Mouse (Mus musculus): Measurements from ENCODE around the gene Unc5b.
"Not testable (repeated sequence)": the region's sequence is repeated elsewhere in the genome, so short reads cannot be mapped to it uniquely, and the experiment has no call there.

Unc5b gene

DNA sequence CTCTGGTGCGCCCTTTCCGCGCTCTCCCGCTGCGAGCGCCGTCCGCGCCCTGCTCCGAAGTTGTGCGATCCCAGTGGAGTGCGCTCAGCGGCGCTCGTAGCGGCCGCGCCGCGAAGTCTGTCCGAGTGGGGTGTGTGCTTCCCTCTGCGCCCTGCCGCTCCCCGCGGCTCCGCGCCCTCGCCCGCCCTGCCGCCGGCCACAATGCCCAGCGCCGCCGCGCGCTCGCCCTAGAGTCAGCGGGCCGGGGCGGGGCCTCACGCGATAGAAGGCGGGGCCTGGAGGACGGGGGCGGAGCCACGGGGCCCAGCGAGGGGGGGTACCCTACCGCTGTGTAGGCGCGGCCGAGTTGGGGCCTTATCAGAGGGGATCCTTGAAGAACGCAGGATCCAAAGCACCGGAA, at the start of gene Unc5b:
Unc5b (minus strand) TSS at position 203 of the 400 bp plus-strand sequence.
- DNase-seq (ENCODE audit: low spot score), result peak; percentile 24

DNA sequence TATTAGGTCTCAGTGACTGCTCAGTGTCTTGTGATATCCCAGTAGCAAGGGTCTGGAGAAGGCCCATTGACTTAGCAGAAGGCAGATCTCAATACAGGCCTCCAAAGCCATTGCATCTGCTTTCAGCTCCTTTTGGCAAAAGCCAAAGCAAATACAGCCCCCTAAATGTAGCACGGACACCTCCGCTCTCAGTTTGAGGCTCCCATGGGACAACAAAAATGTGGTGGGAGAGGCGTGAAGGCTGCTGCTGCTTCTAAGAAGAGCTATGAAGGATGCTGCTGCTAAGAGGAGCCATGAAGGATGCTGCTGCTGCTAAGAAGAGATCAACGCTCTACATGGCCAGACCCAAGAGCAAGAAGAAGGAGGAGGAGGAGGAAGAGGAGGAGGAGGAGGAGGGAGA, 48.4 kb upstream of the Unc5b start:
- no peak for DNase-seq (ENCODE audit: low spot score)

DNA sequence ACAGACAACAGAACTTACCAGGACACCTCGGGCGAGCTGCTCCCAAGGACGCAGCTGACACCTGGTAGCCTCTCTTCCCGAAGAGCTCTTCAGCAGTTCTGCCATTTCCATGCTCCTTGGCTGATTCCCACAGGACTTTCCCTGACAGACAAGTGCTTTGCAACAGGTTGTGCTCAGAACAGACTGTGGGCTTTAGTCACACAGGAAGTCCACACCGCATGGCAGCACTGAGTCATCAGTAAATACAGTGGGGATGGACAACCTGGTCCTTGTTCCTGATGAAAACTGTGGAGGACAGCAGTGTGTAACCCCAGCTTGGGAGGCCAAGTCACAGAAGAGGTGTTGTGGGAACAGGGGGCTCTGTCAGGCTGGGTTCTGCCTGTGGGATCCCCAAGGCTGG, 45.7 kb upstream of the Unc5b start:
- DNase-seq (ENCODE audit: low spot score), result no peak

DNA sequence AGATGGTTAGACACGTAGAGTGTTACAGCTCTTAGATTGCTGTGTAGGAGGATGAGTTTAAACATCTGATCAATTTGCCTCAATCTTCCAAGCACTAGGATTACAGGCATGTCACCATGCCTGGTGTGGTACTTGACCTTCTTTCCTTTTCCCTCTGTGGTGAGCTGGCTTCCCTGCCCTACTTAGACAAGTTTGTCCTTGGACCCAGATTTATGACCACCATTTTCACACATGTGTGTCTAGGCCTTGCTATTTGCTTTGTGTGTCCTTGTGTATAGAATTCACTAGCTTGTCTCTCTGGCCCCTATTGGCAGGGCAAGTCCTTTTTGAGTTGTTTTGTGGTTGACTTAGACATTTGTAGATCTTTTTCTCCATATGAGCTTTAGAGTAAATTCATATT, 43.6 kb upstream of the Unc5b start:
- DNase-seq (ENCODE audit: low spot score), result no peak

DNA sequence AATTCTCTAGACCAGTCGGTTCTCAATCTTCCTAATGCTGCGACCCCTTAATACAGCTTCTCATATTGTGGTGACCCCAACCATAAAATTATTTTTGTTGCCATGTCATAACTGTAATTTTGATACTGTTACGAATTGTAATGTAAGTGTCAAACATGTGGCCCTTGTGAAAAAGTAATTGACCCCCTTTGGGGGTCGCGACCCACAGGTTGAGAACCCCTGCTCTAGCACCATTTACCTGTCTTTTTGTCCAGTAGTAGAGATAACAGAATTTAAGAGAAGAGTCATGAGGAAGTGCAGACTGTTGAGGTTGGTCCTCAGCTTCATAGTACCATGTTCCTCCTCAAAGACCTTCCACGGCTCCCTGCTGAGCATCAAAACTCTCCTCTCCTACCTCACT, 31.9 kb upstream of the Unc5b start:
- no peak for DNase-seq (ENCODE audit: low spot score)

DNA sequence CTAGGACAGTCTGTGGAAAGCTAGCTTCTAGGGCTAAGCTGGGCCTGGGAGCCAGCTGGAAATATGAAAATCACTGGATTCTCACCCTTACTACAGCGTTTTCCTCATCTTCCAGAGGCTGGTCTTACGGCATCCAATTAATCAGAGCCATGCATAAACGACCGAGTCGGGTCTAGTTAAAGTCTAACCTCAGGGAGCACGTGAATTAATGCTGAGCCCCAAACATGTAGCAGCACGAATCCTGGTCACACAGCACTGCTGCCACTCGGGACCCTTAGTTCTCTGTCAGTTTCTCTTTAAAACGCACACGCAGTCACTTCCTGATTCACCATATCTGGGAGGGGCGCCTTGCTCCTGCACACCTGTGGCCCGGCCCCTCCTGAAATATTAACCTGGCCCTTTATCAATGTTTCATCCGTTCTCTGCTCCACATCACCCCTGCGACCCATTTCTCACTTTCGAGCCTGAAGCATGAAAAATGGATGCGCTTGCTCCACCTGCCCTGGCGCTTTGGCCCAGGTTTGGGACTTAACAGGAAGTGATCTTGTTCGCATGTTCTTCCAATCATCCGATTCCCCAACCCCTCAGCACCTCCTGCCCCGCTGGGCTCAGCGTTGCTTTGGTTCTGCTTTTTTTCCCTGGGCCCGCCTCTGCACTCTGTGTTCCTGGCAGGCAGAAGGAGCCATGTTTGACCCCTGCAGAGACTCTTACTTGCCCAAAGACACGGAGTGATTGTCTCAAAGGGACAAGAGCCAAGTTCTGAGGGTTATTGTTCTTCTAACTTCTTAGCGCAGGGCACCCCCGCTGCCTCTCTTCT, 31.3 kb upstream of the Unc5b start:
- DNase-seq (ENCODE audit: low spot score), result no peak

DNA sequence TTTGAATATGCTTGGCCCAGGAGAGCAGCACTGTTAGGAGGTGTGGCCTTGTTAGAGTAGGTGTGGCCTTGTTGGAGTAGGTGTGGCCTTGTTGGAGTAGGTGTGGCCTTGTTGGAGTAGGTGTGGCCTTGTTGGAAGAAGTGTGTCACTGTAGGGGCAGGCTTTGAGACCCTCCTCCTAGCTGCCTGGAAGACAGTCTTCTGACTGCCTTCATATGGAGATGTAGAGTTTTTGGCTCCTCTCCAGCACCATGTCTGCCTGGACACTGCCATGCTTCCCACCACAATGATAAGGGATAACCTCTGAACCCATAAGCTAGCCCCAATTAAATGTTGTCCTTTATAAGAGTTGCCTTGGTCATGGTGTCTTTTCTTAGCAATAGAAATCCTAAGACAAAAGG, 13.9 kb upstream of the Unc5b start:
- not testable (repeated sequence) for DNase-seq (ENCODE audit: low spot score)

DNA sequence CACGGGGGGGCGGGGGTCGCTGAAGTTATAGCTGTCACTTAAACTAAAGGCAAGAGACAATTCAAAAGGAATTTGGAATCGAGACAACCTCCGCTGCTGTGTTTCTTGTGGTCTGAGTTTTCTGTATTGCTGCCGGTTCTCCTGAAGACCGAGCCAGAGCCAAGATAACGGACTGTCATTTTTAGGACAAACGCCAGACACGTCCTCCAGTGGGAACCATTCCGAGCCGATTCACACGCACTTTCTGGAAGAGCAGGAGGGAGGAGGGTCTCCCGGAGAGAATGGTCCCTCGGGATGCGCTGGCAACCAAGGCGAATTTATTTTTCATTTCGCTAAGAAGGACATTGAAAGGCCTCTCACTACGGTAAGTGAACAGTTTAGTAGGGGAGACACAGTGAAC, 7.4 kb upstream of the Unc5b start:
- DNase-seq (ENCODE audit: low spot score), result no peak

DNA sequence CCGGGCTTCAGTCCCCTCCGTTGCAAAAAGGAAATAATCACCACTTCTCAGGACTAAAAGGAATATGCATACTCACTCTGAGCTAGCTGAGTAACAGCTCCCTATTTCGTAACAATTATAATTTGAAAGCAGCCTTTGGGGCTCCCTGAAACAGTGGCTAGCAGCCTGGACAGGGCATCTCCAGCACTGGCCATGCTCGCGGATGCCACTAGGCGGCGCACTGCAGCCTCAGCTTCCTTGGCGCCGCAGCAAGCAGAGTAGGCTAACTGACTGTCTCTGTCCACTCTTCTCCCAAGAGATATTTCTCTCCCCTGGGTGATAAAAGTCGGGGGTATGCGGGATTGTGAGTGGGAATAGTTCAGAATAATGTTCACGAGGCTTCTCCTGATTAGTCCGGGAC, 3.6 kb upstream of the Unc5b start:
- peak; percentile 37 for DNase-seq (ENCODE audit: low spot score)

DNA sequence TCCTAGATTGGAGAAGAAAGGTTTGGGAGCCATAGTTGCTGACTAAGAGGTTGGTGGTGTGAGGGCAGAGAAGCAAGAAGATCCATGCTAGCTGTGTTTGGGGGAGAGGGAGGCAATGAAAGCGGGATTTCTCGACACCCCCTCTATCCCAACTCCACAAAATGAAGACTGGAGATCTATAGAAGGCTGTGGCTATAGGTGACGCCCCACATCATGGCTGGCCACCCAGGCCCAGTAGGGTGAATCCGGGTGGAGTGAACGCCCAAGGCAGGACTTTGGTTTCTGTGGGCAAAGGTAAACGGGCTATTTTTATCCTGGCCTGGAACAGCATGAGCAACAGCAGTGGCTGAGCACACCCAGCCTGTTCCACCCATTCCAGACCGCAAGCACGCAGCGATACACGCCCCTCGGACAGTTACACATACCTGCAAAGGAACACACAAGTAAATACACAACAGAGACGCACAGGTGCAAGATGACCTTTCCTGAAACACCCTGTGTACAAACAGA, 1.3 kb upstream of the Unc5b start:
- no peak for DNase-seq (ENCODE audit: low spot score)

DNA sequence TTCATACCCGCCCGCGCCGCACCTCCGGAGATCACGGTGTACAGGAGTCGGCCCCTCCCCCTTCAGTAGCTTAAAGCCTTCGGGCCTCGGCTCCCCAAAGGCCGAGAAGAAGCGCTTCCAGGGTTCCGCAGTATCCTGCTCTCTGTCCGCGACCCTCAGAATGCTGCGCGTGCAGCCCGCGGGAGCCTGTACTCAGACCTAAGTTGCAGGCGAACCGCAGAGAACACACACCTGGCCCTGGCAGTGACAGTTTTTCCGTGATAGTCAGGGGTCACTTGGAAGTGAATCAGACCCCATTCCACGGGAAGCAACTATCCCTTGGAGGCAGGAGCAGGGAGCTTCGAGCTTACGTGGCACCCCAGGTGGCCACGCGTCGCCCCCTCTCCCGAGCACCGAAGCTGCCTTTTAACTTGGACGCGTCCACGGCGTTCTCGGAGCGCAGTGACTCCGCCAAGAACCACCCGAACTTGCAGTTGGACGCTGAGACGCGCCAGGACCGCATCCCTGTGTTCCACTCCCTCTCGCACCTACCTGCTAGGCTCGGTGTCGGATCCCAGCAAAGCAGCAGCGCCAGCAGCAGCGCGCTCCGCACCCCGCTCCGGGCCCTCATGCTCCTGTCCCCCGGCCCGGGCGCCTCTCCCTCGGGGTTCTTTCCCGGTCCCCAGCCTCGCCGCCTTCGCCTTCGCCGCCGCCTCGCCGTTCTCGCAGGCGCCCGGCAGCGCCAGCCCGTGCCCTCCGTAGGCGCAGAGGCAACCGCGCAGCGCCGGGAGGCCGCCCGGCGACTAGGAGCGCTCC, 628 bp downstream of the Unc5b start:
- no peak for DNase-seq (ENCODE audit: low spot score)

DNA sequence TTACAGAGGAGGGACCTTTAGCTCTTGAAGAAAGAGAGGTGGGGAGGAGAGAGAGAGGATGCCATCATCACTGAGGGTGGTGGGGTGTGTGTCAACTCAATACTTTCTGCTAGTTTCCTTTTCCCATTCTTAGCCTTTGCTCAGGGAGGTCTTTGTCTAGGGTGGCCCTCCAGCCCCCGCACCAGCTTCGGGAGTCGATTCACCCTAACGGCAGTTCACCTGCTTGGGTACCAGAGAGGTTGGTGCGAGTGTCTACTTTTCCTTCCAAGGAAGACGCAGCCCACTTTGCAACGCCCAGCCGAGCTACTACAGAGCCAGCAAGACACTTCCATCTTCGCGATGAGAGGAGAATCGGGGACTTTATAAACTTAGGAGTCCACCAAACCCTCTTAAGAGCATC, 1.4 kb downstream of the Unc5b start:
- DNase-seq (ENCODE audit: low spot score), result no peak

DNA sequence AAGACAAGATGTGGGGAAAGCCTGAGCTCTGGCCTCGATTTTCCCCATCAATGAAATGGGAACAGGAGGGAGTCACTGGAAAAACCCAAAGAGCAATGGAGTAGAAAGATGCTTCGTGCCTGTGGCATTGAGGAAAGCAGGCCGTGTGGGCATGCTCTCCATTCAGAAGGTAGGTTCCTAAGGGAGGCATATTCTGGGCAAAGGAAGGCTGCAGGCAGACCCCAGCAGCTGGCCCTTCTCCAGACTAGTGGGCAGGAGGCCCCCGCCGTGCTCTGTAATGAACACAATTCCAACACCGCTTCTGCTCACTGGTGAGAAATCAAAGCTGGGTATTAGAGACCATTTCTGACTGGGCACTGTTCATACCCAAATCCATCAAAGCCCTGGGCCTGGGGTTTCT, 2.3 kb downstream of the Unc5b start:
- no peak for DNase-seq (ENCODE audit: low spot score)

DNA sequence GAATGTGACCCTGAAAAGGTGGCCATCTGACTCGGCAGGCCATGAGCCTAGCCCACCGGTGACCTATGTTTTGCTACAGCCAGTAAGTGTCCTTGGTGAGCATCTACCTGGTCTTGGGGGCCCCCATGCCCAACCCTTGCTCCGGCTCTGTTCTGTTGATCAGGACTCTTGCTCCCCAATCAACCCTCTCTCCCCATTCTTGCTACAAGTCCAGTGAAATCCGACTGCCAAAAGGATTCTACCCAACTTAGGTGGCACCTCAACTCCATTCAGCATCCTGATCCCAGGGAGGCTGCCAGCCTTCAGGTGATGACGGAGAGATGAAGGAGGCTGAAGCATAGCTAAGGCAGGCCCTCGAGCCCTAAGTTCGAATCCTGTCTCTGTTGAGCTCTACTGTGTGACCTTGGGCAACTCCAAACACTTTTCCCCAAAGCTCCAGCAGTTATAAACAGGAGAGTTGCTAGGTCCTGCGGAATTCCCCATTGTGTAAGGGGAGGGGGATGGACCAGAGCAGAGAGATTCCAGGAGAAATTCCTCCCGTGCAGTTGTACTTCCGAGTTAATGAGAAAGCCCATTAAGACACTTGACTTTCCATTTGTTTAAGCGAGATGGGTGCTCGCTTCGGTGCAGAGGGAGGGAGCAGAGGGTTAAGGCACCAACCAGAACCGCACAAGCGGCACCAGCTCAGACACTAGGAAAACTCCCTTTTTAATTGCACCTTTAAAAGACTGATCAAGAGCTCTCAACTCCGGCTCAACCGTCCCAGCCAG, 3.3 kb downstream of the Unc5b start:
- no peak for DNase-seq (ENCODE audit: low spot score)

DNA sequence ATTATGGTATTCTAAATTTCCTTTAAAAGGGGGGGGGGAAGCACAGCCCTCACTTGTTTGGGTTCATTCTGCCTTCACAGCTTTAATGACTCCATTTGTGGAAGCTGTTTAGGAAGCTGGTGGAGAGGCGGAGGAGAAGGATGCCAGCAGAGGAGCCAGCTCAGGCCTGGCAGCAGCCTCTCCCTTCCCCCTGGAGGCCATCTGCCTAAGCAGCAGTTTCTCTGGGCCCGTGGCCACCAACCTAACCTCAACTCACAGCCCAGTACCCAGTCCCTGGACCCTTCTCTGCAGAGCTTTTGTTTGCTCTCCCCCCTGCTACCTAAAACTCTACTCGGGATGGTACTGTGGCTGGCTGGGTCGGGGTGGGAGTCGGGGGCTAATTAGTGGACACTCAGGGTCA, 4.1 kb downstream of the Unc5b start:
- DNase-seq (ENCODE audit: low spot score), result no peak

DNA sequence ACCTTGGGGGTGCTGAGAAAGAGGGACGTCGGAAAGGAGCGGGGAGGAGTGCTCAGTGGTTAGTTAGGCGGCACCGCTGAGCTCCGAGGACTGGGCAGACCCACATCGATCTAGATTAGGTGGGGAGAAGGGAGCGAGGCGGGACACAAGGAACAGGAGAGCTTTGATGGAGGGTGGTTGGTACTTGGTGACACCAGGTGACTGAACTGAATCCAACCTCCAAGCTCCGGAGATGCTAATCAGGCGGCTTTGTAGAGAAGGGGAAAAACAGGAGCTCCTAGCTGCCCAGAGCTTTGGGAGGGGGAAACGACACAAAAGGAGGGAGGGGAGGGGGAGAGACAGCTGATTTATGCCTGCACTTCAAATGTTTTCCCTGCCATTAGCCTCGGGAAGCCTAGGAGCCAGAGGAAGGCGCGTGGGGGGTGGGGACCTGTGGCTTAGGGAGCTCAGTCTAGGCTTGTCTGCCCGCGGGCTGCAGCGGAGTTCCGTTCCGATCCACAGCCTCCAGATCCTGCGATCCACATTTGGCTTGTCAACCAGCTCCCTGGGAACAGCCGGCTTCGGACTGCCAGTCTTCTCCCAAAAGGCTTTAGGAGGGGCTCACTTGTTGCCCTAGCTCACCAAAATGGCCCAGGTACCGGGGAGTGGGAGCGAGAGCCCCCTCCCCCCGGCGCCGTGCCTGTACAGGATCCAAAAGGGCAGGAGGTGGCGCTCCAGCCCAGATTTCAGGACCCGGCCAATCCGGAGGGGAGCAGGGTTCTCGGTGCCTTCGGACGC, 4.7 kb downstream of the Unc5b start:
- DNase-seq (ENCODE audit: low spot score), result no peak

DNA sequence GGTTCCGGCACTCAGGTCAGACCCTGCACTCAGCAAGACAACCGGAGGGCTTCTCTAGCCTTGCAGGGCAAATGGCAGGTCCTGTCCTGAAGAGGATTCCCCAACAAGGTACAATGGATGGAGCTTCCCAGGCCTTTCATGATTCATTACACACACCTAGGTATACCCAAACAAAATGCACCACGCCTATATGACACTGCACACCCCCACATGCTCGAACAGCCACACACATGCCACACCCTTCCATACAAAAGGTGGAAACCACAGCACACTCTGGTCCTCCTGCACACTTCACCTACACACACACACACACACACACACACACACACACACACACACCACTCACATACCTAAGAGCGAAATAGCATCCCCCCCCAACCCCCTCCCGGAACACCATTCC, 5.4 kb downstream of the Unc5b start:
- DNase-seq (ENCODE audit: low spot score), result no peak

DNA sequence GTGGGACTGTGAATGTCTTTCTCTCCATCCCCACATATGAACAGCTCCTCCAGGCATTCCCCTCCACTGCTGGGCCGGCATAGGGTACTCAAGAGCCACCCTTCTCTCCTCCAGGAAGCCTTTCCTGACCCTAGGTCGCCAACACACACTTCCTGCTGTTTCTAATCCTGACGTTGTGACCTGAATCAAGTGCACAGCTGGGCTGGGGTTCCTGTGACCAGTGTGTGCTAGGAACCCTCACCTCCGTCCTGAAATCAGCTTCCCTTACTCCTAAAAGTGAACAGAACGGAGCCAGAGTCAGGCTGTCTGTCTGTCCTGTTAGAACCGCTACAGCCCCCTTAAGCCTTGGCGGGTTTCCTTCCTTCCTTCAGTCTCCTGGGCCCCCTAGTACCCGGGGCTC, 7.6 kb downstream of the Unc5b start:
- DNase-seq (ENCODE audit: low spot score), result no peak

DNA sequence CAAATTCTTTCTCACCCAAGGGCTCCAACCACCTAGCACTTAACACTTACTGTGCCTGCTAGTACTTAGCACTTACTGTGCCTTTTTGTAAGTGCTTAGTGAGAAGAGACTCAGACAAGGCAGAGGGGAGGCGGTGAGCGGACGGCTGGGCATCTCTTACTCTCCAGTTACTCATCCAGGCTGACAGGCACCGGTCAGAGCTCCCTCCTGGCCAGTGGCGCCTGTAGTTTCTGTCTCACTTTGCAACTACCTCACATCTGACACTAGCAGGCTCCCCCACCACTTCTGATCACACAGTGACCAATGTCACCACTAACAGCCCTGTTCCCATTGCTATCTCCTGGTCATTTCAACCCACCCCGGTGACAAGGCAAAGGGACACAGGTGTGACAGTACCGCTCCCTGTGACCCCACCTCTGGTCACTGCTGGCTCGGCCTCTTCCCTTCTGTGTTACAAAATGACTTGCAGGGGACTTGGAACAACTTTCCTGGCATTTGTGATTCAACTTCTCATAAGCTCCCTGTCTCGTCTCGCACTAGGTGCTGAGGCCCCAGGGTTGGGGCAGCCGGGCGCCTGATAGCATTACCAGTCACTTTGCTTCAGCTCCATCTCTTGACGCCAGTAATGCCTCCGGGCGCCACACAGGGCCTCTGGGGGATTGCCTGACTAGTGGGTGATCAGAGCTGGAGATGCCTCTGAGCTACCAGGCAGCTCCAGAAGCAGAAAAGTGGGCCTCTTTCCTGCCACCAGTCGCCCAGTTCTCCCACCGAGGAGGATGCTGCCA, 8.5 kb downstream of the Unc5b start:
- DNase-seq (ENCODE audit: low spot score), result no peak

DNA sequence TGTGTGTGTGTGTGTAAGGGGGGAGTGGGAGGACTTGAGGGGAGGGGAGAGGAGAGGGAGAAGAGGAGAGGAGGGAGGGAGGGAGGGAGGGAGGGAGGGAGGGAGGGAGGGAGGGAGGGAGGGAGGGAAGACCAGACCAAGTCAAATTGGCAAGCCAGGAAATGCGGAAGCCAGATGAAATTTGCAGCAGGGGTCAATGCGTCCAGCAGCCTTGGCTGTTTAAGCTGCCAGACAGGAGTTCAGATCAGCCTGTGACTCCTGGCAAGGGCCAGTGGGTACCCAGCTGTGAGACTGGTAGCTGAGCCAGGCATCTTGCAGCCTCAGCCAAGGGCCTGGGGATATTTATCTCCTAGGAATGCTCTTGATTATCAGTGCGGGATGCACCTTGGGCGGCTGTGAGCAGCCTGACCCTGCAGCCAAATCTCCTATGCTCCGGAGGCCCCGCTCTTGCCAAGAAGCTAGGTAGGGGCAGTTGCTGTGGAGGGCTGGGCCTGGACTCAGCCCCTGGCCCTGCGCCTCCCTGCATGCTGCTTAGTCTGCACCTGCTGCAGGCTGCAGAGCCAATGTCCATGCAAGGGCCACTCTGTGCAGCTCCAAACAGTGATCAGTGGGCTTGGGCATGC, 9.5 kb downstream of the Unc5b start:
- DNase-seq (ENCODE audit: low spot score), result no peak

DNA sequence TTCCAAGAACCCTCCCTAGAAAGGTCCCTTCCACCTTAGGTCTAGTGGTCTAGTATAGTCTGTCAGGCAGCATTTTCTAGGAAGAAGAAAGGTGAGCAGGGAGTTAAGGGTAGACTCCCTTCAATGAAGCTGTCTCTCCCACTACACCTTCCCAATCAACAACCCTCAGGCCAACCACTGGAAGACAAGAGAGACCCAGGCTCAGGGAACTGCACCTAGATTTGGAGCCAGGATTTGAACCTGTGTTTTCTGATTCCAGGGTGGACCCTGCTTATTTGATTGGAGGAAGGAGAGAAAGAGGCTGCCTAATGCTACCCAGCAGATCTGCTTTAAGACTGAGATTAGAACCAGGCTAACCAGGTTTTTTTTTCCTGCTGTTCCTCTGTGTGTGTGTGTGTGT, 10.1 kb downstream of the Unc5b start:
- DNase-seq (ENCODE audit: low spot score), result no peak
